Mouse (Mus musculus) heart, embryonic 11.5 days (tissue): ENCODE measurements at regions not wholly inside any gene's neighbourhood (a gene's known extent, or its start where the extent isn't known, plus 50 kb on each side); places are given as distances from the start of the nearest gene placed in this dataset.

Source experiments
- ATAC-seq: fragments of 200-750 bp; cut with Nextera tagmentation; replicated peaks from 2 replicates; pipeline ENCODE4 v1.8.0; 2017; ENCODE audit warnings: moderate library complexity; ENCODE audit not compliant: insufficient number of reproducible peaks, low FRiP score, low TSS enrichment
- H3K27ac ChIP-seq: fragments of 300-500 bp; sonication (generic); 2 replicates; pipeline ENCODE4 v1.5.1; 2014; ENCODE audit warnings: mild to moderate bottlenecking, low read depth, low read length
- H3K27me3 ChIP-seq: fragments of 300-500 bp; sonication (generic); 2 replicates; pipeline ENCODE4 v1.6.1; 2014; ENCODE audit warnings: mild to moderate bottlenecking, low read length, mixed read lengths; ENCODE audit not compliant: control insufficient read depth, insufficient read depth
- H3K36me3 ChIP-seq: fragments of 300-500 bp; sonication (generic); 2 replicates; pipeline ENCODE4 v1.6.1; 2014; ENCODE audit warnings: mild to moderate bottlenecking, low read length, moderate library complexity, mixed read lengths; ENCODE audit not compliant: control insufficient read depth, insufficient read depth
- H3K4me1 ChIP-seq: fragments of 300-500 bp; sonication (generic); 2 replicates; pipeline ENCODE4 v1.6.1; 2014; ENCODE audit warnings: low read length; ENCODE audit not compliant: control insufficient read depth, insufficient read depth
- H3K4me2 ChIP-seq: fragments of 300-500 bp; sonication (generic); 2 replicates; pipeline ENCODE4 v1.6.1; 2014; ENCODE audit warnings: mild to moderate bottlenecking, moderate library complexity
- H3K4me3 ChIP-seq: fragments of 300-500 bp; sonication (generic); 2 replicates; pipeline ENCODE4 v1.5.1; 2014; ENCODE audit warnings: low read depth, low read length
- H3K9ac ChIP-seq: fragments of 300-500 bp; sonication (generic); 2 replicates; pipeline ENCODE4 v1.6.1; 2014; ENCODE audit warnings: mild to moderate bottlenecking, low read depth, low read length, moderate library complexity
- H3K9me3 ChIP-seq: fragments of 300-500 bp; sonication (generic); replicated peaks from 2 replicates; pipeline ENCODE4 v1.6.1; 2016; ENCODE audit warnings: low read length; ENCODE audit not compliant: control insufficient read depth
- WGBS: fragments of 180-500 bp; shearing (Covaris S2); extraction: QIAGEN DNeasy Blood & Tissue Kit; methylation state at CpG from one replicate; pipeline ENCODE4 v1.1.7; 2014; ENCODE audit not compliant: insufficient replicate concordance; 5-methylcytosine and 5-hydroxymethylcytosine counted together

- 47% methylated on average over 2 of the region's 2 CpGs for WGBS
- H3K9ac ChIP-seq, result no peak overlapping the region
- no peaks in the 10 kb centered on the region for H3K4me1 ChIP-seq
- no peak overlapping the region for H3K4me3 ChIP-seq
- no peak overlapping the region for H3K4me2 ChIP-seq
- H3K27ac ChIP-seq, result no peak overlapping the region
- no peak for ATAC-seq
- no peaks in the 10 kb centered on the region for H3K9me3 ChIP-seq
- H3K27me3 ChIP-seq, result no peaks in the 10 kb centered on the region
- H3K36me3 ChIP-seq, result no peaks in the 10 kb centered on the region
Measured at GRCm38 (mm10) chr2:75329598-75329997, 329.5 kb upstream of the Hnrnpa3 start.

- no peaks in the 10 kb centered on the region for H3K27me3 ChIP-seq
- WGBS, result 28% methylated on average over 2 of the region's 2 CpGs
- H3K9me3 ChIP-seq, result no peaks in the 10 kb centered on the region
- H3K27ac ChIP-seq, result no peak overlapping the region
- H3K9ac ChIP-seq, result no peak overlapping the region
- no peak for ATAC-seq
- H3K4me1 ChIP-seq, result no peaks in the 10 kb centered on the region
- no peak overlapping the region for H3K4me3 ChIP-seq
- no peaks in the 10 kb centered on the region for H3K36me3 ChIP-seq
- H3K4me2 ChIP-seq, result no peak overlapping the region
Measured at GRCm38 (mm10) chr2:75341310-75341709, 317.8 kb upstream of the Hnrnpa3 start.

GRCm38 (mm10) chr2:75341726-75342280 is 317.3 kb upstream of the Hnrnpa3 start:
- no peak overlapping the region for H3K9ac ChIP-seq
- H3K36me3 ChIP-seq, result no peaks in the 10 kb centered on the region
- no peak overlapping the region for H3K4me3 ChIP-seq
- no peaks in the 10 kb centered on the region for H3K27me3 ChIP-seq
- ATAC-seq, result no peak
- H3K27ac ChIP-seq, result no peak overlapping the region
- no peaks in the 10 kb centered on the region for H3K9me3 ChIP-seq
- H3K4me1 ChIP-seq, result no peaks in the 10 kb centered on the region
- H3K4me2 ChIP-seq, result no peak overlapping the region
- WGBS, result 48% methylated on average over 6 of the region's 6 CpGs

GRCm38 (mm10) chr2:75350902-75351301 is 308.2 kb upstream of the Hnrnpa3 start:
- Histone ChIP-seq H3K4me3 (no peak overlapping the region), H3K27ac (no peak overlapping the region), H3K27me3 (no peaks in the 10 kb centered on the region), H3K9me3 (no peaks in the 10 kb centered on the region), H3K4me2 (no peak overlapping the region), H3K4me1 (no peaks in the 10 kb centered on the region), H3K36me3 (no peaks in the 10 kb centered on the region), H3K9ac (no peak overlapping the region)
- ATAC-seq, result no peak
- 65% methylated on average over 3 of the region's 3 CpGs for WGBS

- Histone ChIP-seq H3K4me2 (no peak overlapping the region), H3K36me3 (no peaks in the 10 kb centered on the region), H3K27ac (no peak overlapping the region), H3K4me1 (no peaks in the 10 kb centered on the region), H3K9me3 (no peaks in the 10 kb centered on the region), H3K27me3 (no peaks in the 10 kb centered on the region), H3K4me3 (no peak overlapping the region), H3K9ac (no peak overlapping the region)
- WGBS, result 89% methylated on average over 5 of the region's 5 CpGs
- ATAC-seq, result no peak
Measured at GRCm38 (mm10) chr2:75351965-75352364, 307.1 kb upstream of the Hnrnpa3 start.

GRCm38 (mm10) chr2:75352564-75352963 is 306.5 kb upstream of the Hnrnpa3 start:
- no peak for ATAC-seq
- 84% methylated on average over 4 of the region's 4 CpGs for WGBS
- Histone ChIP-seq H3K27ac (no peak overlapping the region), H3K9ac (no peak overlapping the region), H3K36me3 (no peaks in the 10 kb centered on the region), H3K27me3 (no peaks in the 10 kb centered on the region), H3K9me3 (no peaks in the 10 kb centered on the region), H3K4me3 (no peak overlapping the region), H3K4me1 (no peaks in the 10 kb centered on the region), H3K4me2 (no peak overlapping the region)

GRCm38 (mm10) chr2:75356691-75357375 is 302.2 kb upstream of the Hnrnpa3 start:
- H3K4me1 ChIP-seq, result no peaks in the 10 kb centered on the region
- no peak for ATAC-seq
- no peaks in the 10 kb centered on the region for H3K9me3 ChIP-seq
- H3K36me3 ChIP-seq, result no peaks in the 10 kb centered on the region
- no peak overlapping the region for H3K9ac ChIP-seq
- 62% methylated on average over 8 of the region's 8 CpGs for WGBS
- no peak overlapping the region for H3K4me3 ChIP-seq
- no peak overlapping the region for H3K4me2 ChIP-seq
- no peak overlapping the region for H3K27ac ChIP-seq
- no peaks in the 10 kb centered on the region for H3K27me3 ChIP-seq

- ATAC-seq, result no peak
- H3K27me3 ChIP-seq, result no peaks in the 10 kb centered on the region
- H3K4me2 ChIP-seq, result no peak overlapping the region
- no peak overlapping the region for H3K4me3 ChIP-seq
- H3K4me1 ChIP-seq, result no peaks in the 10 kb centered on the region
- no peak overlapping the region for H3K9ac ChIP-seq
- H3K9me3 ChIP-seq, result no peaks in the 10 kb centered on the region
- WGBS, result 69% methylated on average over 2 of the region's 2 CpGs
- H3K27ac ChIP-seq, result no peak overlapping the region
- H3K36me3 ChIP-seq, result no peaks in the 10 kb centered on the region
Measured at GRCm38 (mm10) chr2:75357516-75357915, 301.5 kb upstream of the Hnrnpa3 start.

- no peak overlapping the region for H3K27ac ChIP-seq
- no peaks in the 10 kb centered on the region for H3K27me3 ChIP-seq
- H3K4me2 ChIP-seq, result no peak overlapping the region
- H3K4me3 ChIP-seq, result no peak overlapping the region
- H3K9ac ChIP-seq, result no peak overlapping the region
- no peaks in the 10 kb centered on the region for H3K36me3 ChIP-seq
- no peak for ATAC-seq
- 79% methylated on average over 3 of the region's 3 CpGs for WGBS
- no peaks in the 10 kb centered on the region for H3K4me1 ChIP-seq
- no peaks in the 10 kb centered on the region for H3K9me3 ChIP-seq
Measured at GRCm38 (mm10) chr2:75360936-75361335, 298.1 kb upstream of the Hnrnpa3 start.
